Mouse (Mus musculus): ENCODE data around the gene Fancc.

DNA sequence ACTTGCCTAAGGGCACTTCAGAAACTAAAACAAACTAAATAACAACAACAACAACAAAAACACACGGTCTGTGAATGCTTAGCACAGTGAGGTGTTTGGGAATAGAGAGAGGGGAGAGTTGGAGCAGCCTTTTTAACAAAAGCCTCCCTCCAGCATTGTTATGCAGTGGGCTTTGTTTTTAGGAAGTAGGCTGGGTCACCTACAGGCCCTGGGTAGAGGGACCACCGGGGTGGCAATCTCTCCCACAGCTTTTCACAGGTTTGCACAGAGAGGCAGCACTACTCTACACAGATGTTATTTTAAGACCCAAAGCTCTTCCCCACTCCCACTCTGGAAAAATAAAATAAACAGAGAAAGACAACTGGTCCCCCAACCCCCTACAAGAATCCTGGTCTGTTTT lies 31.8 kb upstream of the Fancc start:
- TF ChIP-seq GATA1 (IDR thresholded peaks at IDR 0.05; ENCODE audit: borderline replicate concordance, low read length) (no peak), FLI1 (IDR thresholded peaks at IDR 0.05; ENCODE audit: low read length) (no peak)
